Mouse (Mus musculus) left cerebral cortex, adult 2 months (tissue): Measurements from ENCODE around the gene Syndig1. TPM values are rescaled to one million over a fixed set of nuclear protein-coding genes. Genes with fewer than 3 reads are reported as not detected.

Experiments
- DNase-seq, 2 experiments: peaks; one replicate each; pipeline ENCODE4 v3.0.0; 2021 to 2022; ENCODE audit warnings: low spot score in 2 of 2, mixed read lengths in 1 of 2; ENCODE audit errors: extremely low spot score in 1 of 2
- H3K27ac ChIP-seq: fragments of 200-600 bp; 2 replicates; pipeline ENCODE4 v1.8.1; 2022
- H3K4me3 ChIP-seq: fragments of 200-600 bp; 2 replicates; pipeline ENCODE4 v1.8.1; 2022
- CTCF ChIP-seq: fragments of 200-600 bp; IDR thresholded peaks from 2 replicates; pipeline ENCODE4 v1.8.1; 2022; ENCODE audit warnings: antibody characterized with exemption, mild to moderate bottlenecking, moderate library complexity
- intact Hi-C: fragments of 180-260 bp; cut with DNase I; formaldehyde crosslinking; loops from one replicate; pipeline ENCODE4 v1.15.1; 2025
- total RNA-seq, 2 experiments: library from RNA; stranded (reverse); gene quantifications; 2 replicates each; pipeline ENCODE4 v1.2.3; 2021

Syndig1 gene
- total RNA-seq, 2 experiments from 2014 or later, result 61.0 to 62.6 TPM

- peak in 1 of 2 experiments; percentile 15 for DNase-seq
- Histone ChIP-seq H3K4me3 (no peak overlapping the region), H3K27ac (no peak overlapping the region)
- intact Hi-C loops, result loop anchor here (2.0 to 10.0 kb wide), 3 partner anchors 479 to 672 kb away; no protein-coding TSS in a partner anchor
- peak; percentile 72 for TF ChIP-seq CTCF
Observed at GRCm38 (mm10) chr2:150023873-150024339, 194.9 kb downstream of the Syndig1 start.

GRCm38 (mm10) chr2:150043531-150043930 is 214.5 kb downstream of the Syndig1 start:
- Histone ChIP-seq H3K27ac (no peak overlapping the region), H3K4me3 (no peak overlapping the region)
- no peak for TF ChIP-seq CTCF
- intact Hi-C loops, result no loop called here
- DNase-seq, result no peak

Other genes starting within 250 kb of the Syndig1 start
- 1 to 10 TPM; 2.2 to 2.5 TPM for gene C530025M09Rik, start 2.0 kb downstream of the Syndig1 start, total RNA-seq